Mouse (Mus musculus) heart, embryonic 16.5 days (tissue): Measurements from ENCODE around the gene Samd11. TPM values are rescaled to one million over a fixed set of nuclear protein-coding genes. Genes with fewer than 3 reads are reported as not detected.

Experiments
- ATAC-seq: fragments of 200-750 bp; cut with Nextera tagmentation; replicated peaks from 2 replicates; pipeline ENCODE4 v1.8.0; 2017; ENCODE audit warnings: moderate number of reproducible peaks; ENCODE audit not compliant: insufficient read depth, low FRiP score; ENCODE audit errors: extremely low read depth
- H3K27ac ChIP-seq: fragments of 300-500 bp; sonication (generic); 2 replicates; pipeline ENCODE4 v1.5.1; 2014; ENCODE audit warnings: mild to moderate bottlenecking, low read length, control low read depth, moderate library complexity
- H3K27me3 ChIP-seq: fragments of 300-500 bp; sonication (generic); 2 replicates; pipeline ENCODE4 v1.6.1; 2014; ENCODE audit warnings: low read length, mixed read lengths; ENCODE audit not compliant: control insufficient read depth, insufficient read depth
- H3K36me3 ChIP-seq: fragments of 300-500 bp; sonication (generic); 2 replicates; pipeline ENCODE4 v1.6.1; 2014; ENCODE audit not compliant: control insufficient read depth, insufficient read depth
- H3K4me1 ChIP-seq: fragments of 300-500 bp; sonication (generic); 2 replicates; pipeline ENCODE4 v1.6.1; 2014; ENCODE audit warnings: low read length, mixed read lengths; ENCODE audit not compliant: control insufficient read depth, insufficient read depth
- H3K4me2 ChIP-seq: fragments of 300-500 bp; sonication (generic); 2 replicates; pipeline ENCODE4 v1.6.1; 2014; ENCODE audit warnings: low read depth, mild to moderate bottlenecking, control low read depth, low read length
- H3K4me3 ChIP-seq: fragments of 300-500 bp; sonication (generic); 2 replicates; pipeline ENCODE4 v1.5.1; 2014; ENCODE audit warnings: mild to moderate bottlenecking, control low read depth, low read length
- H3K9ac ChIP-seq: fragments of 300-500 bp; sonication (generic); 2 replicates; pipeline ENCODE4 v1.6.1; 2014; ENCODE audit warnings: low read length, control low read depth
- H3K9me3 ChIP-seq: fragments of 300-500 bp; sonication (generic); replicated peaks from 2 replicates; pipeline ENCODE4 v1.6.1; 2016; ENCODE audit warnings: low read length; ENCODE audit not compliant: control insufficient read depth
- WGBS: fragments of 180-500 bp; shearing (Covaris S2); extraction: QIAGEN DNeasy Blood & Tissue Kit; methylation state at CpG from one replicate; pipeline ENCODE4 v1.1.7; 2014; 5-methylcytosine and 5-hydroxymethylcytosine counted together
- microRNA-seq: library from miRNA; unstranded; fragments of <30 nt; microRNA quantifications from one replicate; pipeline ENCODE4, GENCODE M21; 2017
- polyA plus RNA-seq: library from polyadenylated mRNA; unstranded; fragments of >200 nt; fragmentation: Nextera tagmentation; extraction: Ambion mirVana; gene quantifications from 2 replicates; pipeline ENCODE4 v1.2.1, GENCODE M21; 2015

Samd11 gene
- polyA plus RNA-seq, 1 experiment from 2014 or later = 0.60 TPM

- H3K4me3 ChIP-seq = peak within 1 kb of the TSS; percentile 81
- H3K36me3 ChIP-seq = 0 out of 2 replicates have a peak, but pooled peaks cover 5% of the 10 kb centered on the region
- H3K4me2 ChIP-seq = peak within 1 kb of the TSS; percentile 98
- peak; percentile 85 for ATAC-seq
- H3K9ac ChIP-seq = peak within 1 kb of the TSS; percentile 83
- H3K27me3 ChIP-seq = peaks cover 3% of the 10 kb centered on the region
- H3K27ac ChIP-seq = peak within 1 kb of the TSS; percentile 85
- peaks cover 26% of the 10 kb centered on the region for H3K4me1 ChIP-seq
- no peaks in the 10 kb centered on the region; the same call in 1 of the 2 replicates for H3K9me3 ChIP-seq
- WGBS = under 1% methylated on average over 35 of the region's 39 CpGs
Measured at GRCm38 (mm10) chr4:156203001-156203412, 52.5 kb downstream of the Samd11 start, which contains the start of gene AW011738. Gene AW011738 (plus strand): TSS chr4:156203304.

DNA sequence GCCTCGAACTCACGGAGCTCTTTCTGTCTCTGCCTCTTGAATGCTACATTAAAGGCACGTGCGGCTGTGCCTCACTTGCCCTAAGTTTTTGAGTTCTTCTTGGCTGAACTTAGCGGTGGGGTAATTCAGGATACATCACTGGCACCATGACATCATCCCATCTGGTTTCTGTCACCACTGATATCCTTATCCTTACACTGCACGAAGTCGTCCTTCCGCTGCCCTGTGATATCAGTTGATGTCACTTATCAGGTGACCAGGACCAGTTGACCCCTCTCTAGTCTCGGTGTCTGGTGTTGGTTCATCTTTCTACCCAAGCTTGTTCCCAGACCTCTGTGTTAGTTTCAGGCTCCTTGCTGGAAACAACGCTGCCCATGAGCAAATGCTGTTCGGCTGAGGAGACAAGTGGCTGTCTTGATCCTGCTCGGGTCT, 53.0 kb downstream of the Samd11 start:
- Histone ChIP-seq H3K27ac (peak overlapping the region; percentile 85), H3K9ac (peak overlapping the region; percentile 83), H3K4me3 (peak overlapping the region; percentile 81), H3K9me3 (no peaks in the 10 kb centered on the region; the same call in 1 of the 2 replicates), H3K36me3 (0 out of 2 replicates have a peak, but pooled peaks cover 4% of the 10 kb centered on the region), H3K4me1 (peaks cover 26% of the 10 kb centered on the region), H3K27me3 (peaks cover 3% of the 10 kb centered on the region), H3K4me2 (peak overlapping the region; percentile 98)
- ATAC-seq = no peak
- 15% methylated on average over 12 of the region's 12 CpGs for WGBS

GRCm38 (mm10) chr4:156200623-156201475, 54.6 kb downstream of the Samd11 start, which contains the start of gene Isg15:
Gene Isg15 (minus strand): TSS chr4:156200818.
- peaks cover 3% of the 10 kb centered on the region for H3K27me3 ChIP-seq
- peak within 1 kb of the TSS; percentile 48; the same call in 1 of the 2 replicates for H3K27ac ChIP-seq
- ATAC-seq = no peak

GRCm38 (mm10) chr4:156197829-156198205, 57.6 kb downstream of the Samd11 start:
- peaks cover 29% of the 10 kb centered on the region for H3K4me1 ChIP-seq

More at GRCm38 (mm10) chr4:156200623-156201475, 54.6 kb downstream of the Samd11 start, which contains the start of gene Isg15:
- Histone ChIP-seq H3K4me3 (peak within 1 kb of the TSS; percentile 19; the same call in 1 of the 2 replicates), H3K36me3 (no peaks in the 10 kb centered on the region), H3K9ac (0 out of 2 replicates have a peak within 1 kb of the TSS, but pooled peaks have one; percentile 25), H3K9me3 (no peaks in the 10 kb centered on the region), H3K4me2 (peak within 1 kb of the TSS; percentile 50), H3K4me1 (peaks cover 30% of the 10 kb centered on the region)
- WGBS = 58% methylated on average over 10 of the region's 10 CpGs

DNA sequence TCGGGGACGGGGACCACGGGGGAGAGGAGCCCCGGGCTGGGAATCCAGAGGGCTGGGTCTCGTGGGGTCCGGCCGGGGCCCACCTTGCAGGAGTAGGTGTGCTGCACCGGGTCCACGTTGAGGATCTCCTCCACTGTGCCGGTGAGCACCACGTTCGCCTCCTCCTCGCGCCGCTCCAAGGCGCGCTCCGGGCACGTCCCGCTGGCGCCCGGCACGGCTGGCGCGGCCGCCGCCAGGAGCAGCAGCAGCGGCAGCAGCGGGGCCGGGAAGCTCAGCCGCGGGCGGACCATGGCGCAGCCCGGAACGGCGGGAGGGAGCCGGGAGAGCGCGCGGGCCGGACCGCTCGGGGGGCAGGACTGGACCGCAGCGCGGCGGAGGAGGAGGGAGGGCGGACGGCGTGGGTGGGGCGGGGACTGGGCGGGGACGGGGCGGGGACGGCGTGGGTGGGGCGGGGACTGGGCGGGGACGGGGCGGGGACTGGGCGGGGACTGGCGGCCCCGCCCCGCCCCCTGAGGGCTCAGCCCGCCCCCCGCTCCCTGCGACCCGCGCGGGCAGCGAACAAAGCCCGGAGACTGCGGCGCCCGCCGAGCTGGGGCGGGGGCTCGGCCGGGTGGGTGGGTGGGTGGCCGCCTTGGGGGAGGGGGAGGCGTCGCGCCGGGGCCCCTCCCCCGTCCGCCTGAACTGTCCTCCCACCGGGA, 58.2 kb downstream of the Samd11 start, which contains the start of gene Agrn:
Gene Agrn (minus strand): TSS at position 358 of the 698 bp plus-strand sequence.
- under 1% methylated on average over 62 of the region's 88 CpGs for WGBS
- H3K27me3 ChIP-seq = no peaks in the 10 kb centered on the region
- peak within 1 kb of the TSS; percentile 94 for H3K27ac ChIP-seq
- peak within 1 kb of the TSS; percentile 74 for H3K4me2 ChIP-seq
- H3K4me3 ChIP-seq = peak within 1 kb of the TSS; percentile 96
- H3K4me1 ChIP-seq = peaks cover 29% of the 10 kb centered on the region
- H3K36me3 ChIP-seq = 0 out of 2 replicates have a peak, but pooled peaks cover 9% of the 10 kb centered on the region
- peak within 1 kb of the TSS; percentile 93 for H3K9ac ChIP-seq
- no peaks in the 10 kb centered on the region for H3K9me3 ChIP-seq
- ATAC-seq = peak; percentile 82

More at GRCm38 (mm10) chr4:156197829-156198205, 57.6 kb downstream of the Samd11 start:
- Histone ChIP-seq H3K9ac (peak overlapping the region; percentile 78), H3K9me3 (no peaks in the 10 kb centered on the region), H3K27me3 (no peaks in the 10 kb centered on the region), H3K4me2 (peak overlapping the region; percentile 74), H3K36me3 (0 out of 2 replicates have a peak, but pooled peaks cover 9% of the 10 kb centered on the region), H3K27ac (peak overlapping the region; percentile 94), H3K4me3 (peak overlapping the region; percentile 96)
- peak; percentile 91 for ATAC-seq
- under 1% methylated on average over 25 of the region's 26 CpGs for WGBS

Small RNA genes lying within 50 kb of the gene (microRNA-seq; reads per million reads assigned to microRNA genes)
- 2.0 reads per million, percentile 4 among the genes with 10 or more reads in this experiment for gene Mir7658

Other genes starting within 250 kb of the Samd11 start
- gene Tnfrsf4, start 241.8 kb downstream of the Samd11 start, polyA plus RNA-seq = 0.95 and 1.5 TPM in 2 replicates
- gene Tnfrsf18, start 229.5 kb downstream of the Samd11 start, polyA plus RNA-seq = 2.3 and 2.6 TPM in 2 replicates
- gene Ttll10, start 196.2 kb downstream of the Samd11 start, polyA plus RNA-seq = 0.33 and 0.37 TPM in 2 replicates
- gene 9430015G10Rik, start 145.7 kb downstream of the Samd11 start, polyA plus RNA-seq = 17.3 and 17.4 TPM in 2 replicates
- gene Rnf223, start 125.1 kb downstream of the Samd11 start, polyA plus RNA-seq = 0.18 and 0.19 TPM in 2 replicates
- 34.4 and 48.5 TPM in 2 replicates for gene Agrn, start 58.2 kb downstream of the Samd11 start, polyA plus RNA-seq
- 5.0 and 9.1 TPM in 2 replicates for gene Isg15, start 54.8 kb downstream of the Samd11 start, polyA plus RNA-seq
- 4.2 and 5.6 TPM in 2 replicates for gene AW011738, start 52.4 kb downstream of the Samd11 start, polyA plus RNA-seq
- gene Perm1, start 39.8 kb downstream of the Samd11 start, polyA plus RNA-seq = 16.3 and 16.8 TPM in 2 replicates
- gene Plekhn1, start 20.8 kb downstream of the Samd11 start, polyA plus RNA-seq = 13.8 and 17.5 TPM in 2 replicates
- gene Noc2l, start 19.6 kb downstream of the Samd11 start, polyA plus RNA-seq = 37.4 and 38.1 TPM in 2 replicates
- not detected in 2 replicates for gene Vmn2r-ps159, start 75.4 kb upstream of the Samd11 start, polyA plus RNA-seq